Mouse (Mus musculus): ENCODE results near the gene Mab21l3.

DNA sequence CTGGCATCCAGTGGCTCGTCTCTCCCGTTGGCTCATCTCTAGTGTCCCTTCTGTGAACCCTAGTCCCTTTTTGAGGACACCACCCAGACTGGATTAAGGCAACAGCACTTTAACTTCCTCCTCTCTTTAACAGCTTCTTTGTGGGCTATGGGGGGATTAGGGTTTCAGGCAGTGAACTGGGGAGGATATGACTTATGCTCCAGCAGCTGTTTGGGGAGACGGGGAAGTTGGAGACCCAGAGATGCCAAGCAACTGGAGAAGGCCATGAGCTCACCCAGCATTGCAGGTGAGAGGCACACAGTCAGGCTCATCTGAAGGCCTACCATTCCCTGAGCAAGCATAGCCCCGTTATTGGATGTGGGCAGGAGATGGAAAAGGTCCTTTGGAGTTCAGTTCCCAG is 36.8 kb downstream of the Mab21l3 start:
- TF ChIP-seq CTCF (IDR thresholded peaks at IDR 0.05; ENCODE audit: control insufficient read depth, insufficient read depth, insufficient replicate concordance, low read depth, low read length) (no peak), POLR2A (IDR thresholded peaks at IDR 0.05; ENCODE audit: control insufficient read depth, low read depth, low read length) (no peak)
